6 mouse cellular contexts compared by ENCODE assay signal in genomic region chr2:13603636-13604035, GRCm38 (mm10). TPM values are rescaled to one million over a fixed set of nuclear protein-coding genes. Genes with fewer than 3 reads are reported as not detected.
A peak's percentile ranks its signal among the peaks of the same experiment; 100 is the strongest.
DNase-seq lines count a peak whose midpoint lies in the region; ATAC-seq and TF ChIP-seq lines count a peak whose summit lies in the region.
"Not testable (repeated sequence)": the region's sequence is repeated elsewhere in the genome, so short reads cannot be mapped to it uniquely, and the experiment has no call there.

No protein-coding gene starts in this region.

- 49% methylated on average over 5 of the region's 5 CpGs for WGBS in kidney, embryonic 15.5 days
- WGBS in liver, embryonic 12.5 days (ENCODE audit: insufficient replicate concordance), result 18% methylated on average over 5 of the region's 5 CpGs
- 16% methylated on average over 5 of the region's 5 CpGs for WGBS in liver, embryonic 15.5 days (ENCODE audit: insufficient replicate concordance)

- H3K9ac ChIP-seq in kidney, embryonic 15.5 days; liver, embryonic 12.5 days; liver, embryonic 15.5 days: not testable (repeated sequence)

- not testable (repeated sequence) for H3K9me3 ChIP-seq in G1E (replicated peaks); kidney, embryonic 15.5 days (replicated peaks); liver, embryonic 12.5 days (replicated peaks); liver, embryonic 15.5 days (replicated peaks)

- DNase-seq in G1E (ENCODE audit: low spot score), result not testable (repeated sequence)
- DNase-seq in c-Kit-positive CD71-positive TER-119-positive erythroid progenitor cells, embryonic 14.5 days (ENCODE audit: low spot score), result peak; percentile 48

- not testable (repeated sequence) for H3K4me1 ChIP-seq in G1E (ENCODE audit: insufficient read depth, low read depth, low read length); kidney, embryonic 15.5 days
- peaks cover 17% of the 10 kb centered on the region for H3K4me1 ChIP-seq in liver, embryonic 12.5 days
- H3K4me1 ChIP-seq in liver, embryonic 15.5 days (replicated peaks), result peaks cover 21% of the 10 kb centered on the region

- not testable (repeated sequence) for H3K27ac ChIP-seq in kidney, embryonic 15.5 days
- peak overlapping the region; percentile 75 for H3K27ac ChIP-seq in liver, embryonic 12.5 days
- H3K27ac ChIP-seq in liver, embryonic 15.5 days (replicated peaks), result peak overlapping the region; percentile 65; the same call in 1 of the 2 replicates

- not testable (repeated sequence) for H3K27me3 ChIP-seq in G1E (ENCODE audit: insufficient read depth, low read length); kidney, embryonic 15.5 days; liver, embryonic 12.5 days (replicated peaks); liver, embryonic 15.5 days

- not testable (repeated sequence) for H3K36me3 ChIP-seq in G1E (replicated peaks); kidney, embryonic 15.5 days; liver, embryonic 12.5 days; liver, embryonic 15.5 days (replicated peaks)

- not testable (repeated sequence) for H3K4me2 ChIP-seq in kidney, embryonic 15.5 days
- peak overlapping the region; percentile 42 for H3K4me2 ChIP-seq in liver, embryonic 12.5 days
- peak overlapping the region; percentile 42; the same call in 1 of the 2 replicates for H3K4me2 ChIP-seq in liver, embryonic 15.5 days

- not testable (repeated sequence) for H3K4me3 ChIP-seq in G1E (ENCODE audit: low read depth, low read length); kidney, embryonic 15.5 days (replicated peaks); liver, embryonic 12.5 days; liver, embryonic 15.5 days (replicated peaks)

- ATAC-seq in G1E (ENCODE audit: extremely low read depth, insufficient number of reproducible peaks, low FRiP score, poor library complexity, severe bottlenecking), result 0 out of 2 replicates have a peak, but pooled peaks have one; percentile 34
- ATAC-seq in kidney, embryonic 15.5 days (replicated peaks; ENCODE audit: low FRiP score), result peak; percentile 67; the same call in 1 of the 2 replicates
- peak; percentile 98 for ATAC-seq in liver, embryonic 12.5 days
- ATAC-seq in liver, embryonic 15.5 days (ENCODE audit: insufficient read depth), result peak; percentile 95
- 0 out of 2 replicates have a peak, but pooled peaks have one; percentile 59 for ATAC-seq in megakaryocyte-erythroid progenitor cell, adult 5-6 weeks (replicated peaks; ENCODE audit: low FRiP score, low TSS enrichment, poor library complexity, severe bottlenecking)

- TF ChIP-seq CTCF in G1E (IDR thresholded peaks at IDR 0.05; ENCODE audit: low read depth, low read length), result not testable (repeated sequence)

RNA-seq across cellular contexts. Expression of gene Vim, which starts 29.9 kb away (rescaled TPM):
- total RNA-seq in G1E (2014; fragmentation: Nextera tagmentation), result 222 and 227 TPM in 2 replicates
- total RNA-seq in G1E (2017), result 1,355 and 1,410 TPM in 2 replicates
- polyA plus RNA-seq in G1E (2012), result 451 and 565 TPM in 2 replicates
- 484 and 516 TPM in 2 replicates for polyA plus RNA-seq in kidney, embryonic 15.5 days (2015; fragmentation: Nextera tagmentation; extraction: Ambion mirVana)
- 114 and 120 TPM in 2 replicates for polyA plus RNA-seq in liver, embryonic 12.5 days (2016; fragmentation: Nextera tagmentation; extraction: Ambion mirVana)
- polyA plus RNA-seq in liver, embryonic 15.5 days (2015; fragmentation: Nextera tagmentation; extraction: Ambion mirVana), result 84.2 and 91.3 TPM in 2 replicates
- total RNA-seq in megakaryocyte-erythroid progenitor cell, adult 5-6 weeks (2014; fragmentation: Nextera tagmentation), result 92.3 and 119 TPM in 2 replicates
- 214 and 318 TPM in 2 replicates for total RNA-seq in megakaryocyte-erythroid progenitor cell, adult 5-6 weeks (2017)

RNA-seq across cellular contexts. Expression of gene Trdmt1, which starts 59.2 kb away (rescaled TPM):
- 20.2 and 22.4 TPM in 2 replicates for total RNA-seq in G1E (2014; fragmentation: Nextera tagmentation)
- 7.3 and 9.1 TPM in 2 replicates for total RNA-seq in G1E (2017)
- polyA plus RNA-seq in G1E (2012), result 0.44 and 0.56 TPM in 2 replicates
- 13.4 and 13.9 TPM in 2 replicates for polyA plus RNA-seq in kidney, embryonic 15.5 days (2015; fragmentation: Nextera tagmentation; extraction: Ambion mirVana)
- polyA plus RNA-seq in liver, embryonic 12.5 days (2016; fragmentation: Nextera tagmentation; extraction: Ambion mirVana), result 6.3 and 6.6 TPM in 2 replicates
- polyA plus RNA-seq in liver, embryonic 15.5 days (2015; fragmentation: Nextera tagmentation; extraction: Ambion mirVana), result 3.2 and 4.1 TPM in 2 replicates
- total RNA-seq in megakaryocyte-erythroid progenitor cell, adult 5-6 weeks (2014; fragmentation: Nextera tagmentation), result 7.0 and 17.3 TPM in 2 replicates
- 9.3 and 14.4 TPM in 2 replicates for total RNA-seq in megakaryocyte-erythroid progenitor cell, adult 5-6 weeks (2017)

Comparison
In these comparisons a context has a peak if more than half of its experiments do, and no peak if none do; other contexts are left out.
1. ATAC-seq: peak in every context shown above with its lines; median percentile 98 in liver, embryonic 12.5 days; 95 in liver, embryonic 15.5 days; 67 in kidney, embryonic 15.5 days; 59 in megakaryocyte-erythroid progenitor cell, adult 5-6 weeks; 34 in G1E.